Mouse (Mus musculus) bone marrow, adult 2 months (tissue): Measurements from ENCODE around the gene Tmpo. TPM values are rescaled to one million over a fixed set of nuclear protein-coding genes. Genes with fewer than 3 reads are reported as not detected.

Experiments used
- H3K27ac ChIP-seq: fragments of 200-500 bp; 2 replicates; pipeline ENCODE4 v1.5.1; 2012; ENCODE audit warnings: low read depth, mild to moderate bottlenecking, control low read depth, inconsistent platforms, low read length; ENCODE audit not compliant: control insufficient read depth, poor library complexity, insufficient read depth
- H3K4me1 ChIP-seq: fragments of 200-500 bp; 2 replicates; pipeline ENCODE4 v1.6.1; 2011; ENCODE audit warnings: low read length; ENCODE audit not compliant: control insufficient read depth, insufficient read depth
- H3K4me3 ChIP-seq: fragments of 200-500 bp; replicated peaks from 2 replicates; pipeline ENCODE3; 2011; ENCODE audit warnings: mild to moderate bottlenecking, low read depth, low read length, control low read depth; ENCODE audit not compliant: control insufficient read depth
- CTCF ChIP-seq: fragments of 200-500 bp; IDR thresholded peaks from 2 replicates; pipeline ENCODE4 v1.5.1; 2011; ENCODE audit warnings: low read length, control low read depth; ENCODE audit not compliant: control insufficient read depth, insufficient read depth
- POLR2A ChIP-seq: fragments of 200-500 bp; IDR thresholded peaks from 2 replicates; pipeline ENCODE4 v1.6.1; 2011; ENCODE audit warnings: low read depth, mild to moderate bottlenecking, control low read depth, low read length, borderline replicate concordance; ENCODE audit not compliant: control insufficient read depth
- WGBS: fragments of 180-500 bp; shearing (Covaris S2); methylation state at CpG from one replicate; pipeline ENCODE4 v1.1.7; 2018; 5-methylcytosine and 5-hydroxymethylcytosine counted together
- polyA plus RNA-seq: library from polyadenylated mRNA; stranded (reverse); fragments of >200 nt; gene quantifications from 2 replicates; pipeline ENCODE4 v1.2.4, GENCODE M21; 2011; ENCODE audit warnings: low replicate concordance; ENCODE audit not compliant: missing spikeins, insufficient read depth, insufficient read length

Tmpo gene
- polyA plus RNA-seq, 1 experiment = 212 TPM

DNA sequence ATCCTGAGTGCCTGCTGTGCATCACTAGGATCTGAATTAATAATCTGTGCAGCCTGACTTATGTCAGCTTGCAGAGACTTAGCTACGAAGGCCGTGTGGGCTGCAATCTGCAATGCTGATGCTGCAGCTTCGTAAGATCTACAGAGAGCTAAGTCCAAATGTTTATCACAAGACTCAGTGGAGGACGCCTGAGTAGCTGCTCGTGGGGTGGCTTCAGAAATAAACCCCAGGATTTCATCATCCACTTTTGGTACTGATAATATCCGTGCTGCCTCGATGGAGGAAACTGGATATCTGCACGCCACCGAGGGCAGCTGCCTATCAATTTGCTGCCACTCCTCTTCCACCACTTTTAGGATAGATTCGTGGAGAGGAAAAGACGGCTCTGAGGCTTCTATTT lies 19.0 kb downstream of the Tmpo start:
- WGBS = 48% methylated on average over 11 of the region's 11 CpGs
- Histone ChIP-seq H3K27ac (no peak overlapping the region), H3K4me3 (no peak overlapping the region), H3K4me1 (no peaks in the 10 kb centered on the region)
- TF ChIP-seq POLR2A (no peak), CTCF (no peak)

DNA sequence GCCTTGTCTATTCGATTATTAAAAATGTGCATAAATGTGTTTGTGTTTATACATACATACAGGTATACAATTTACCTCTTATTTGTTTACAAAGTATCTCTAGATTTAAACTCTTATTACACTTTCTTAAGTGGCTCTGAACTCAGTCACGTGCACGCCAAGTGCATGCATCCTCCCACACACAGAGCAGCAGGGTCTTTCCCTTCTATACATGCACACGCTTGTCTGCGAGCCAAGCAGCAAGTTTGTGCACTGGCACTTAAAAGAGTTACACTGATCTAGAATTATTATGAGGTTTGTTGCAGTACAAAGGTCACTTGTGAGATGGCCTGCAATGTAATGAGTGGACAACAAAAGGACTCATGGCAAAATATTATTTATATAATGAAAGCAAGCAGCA lies 20.1 kb downstream of the Tmpo start:
- Histone ChIP-seq H3K4me3 (no peak overlapping the region), H3K4me1 (no peaks in the 10 kb centered on the region), H3K27ac (no peak overlapping the region)
- WGBS = 94% methylated on average over 5 of the region's 5 CpGs
- TF ChIP-seq CTCF = no peak
- no peak for TF ChIP-seq POLR2A

DNA sequence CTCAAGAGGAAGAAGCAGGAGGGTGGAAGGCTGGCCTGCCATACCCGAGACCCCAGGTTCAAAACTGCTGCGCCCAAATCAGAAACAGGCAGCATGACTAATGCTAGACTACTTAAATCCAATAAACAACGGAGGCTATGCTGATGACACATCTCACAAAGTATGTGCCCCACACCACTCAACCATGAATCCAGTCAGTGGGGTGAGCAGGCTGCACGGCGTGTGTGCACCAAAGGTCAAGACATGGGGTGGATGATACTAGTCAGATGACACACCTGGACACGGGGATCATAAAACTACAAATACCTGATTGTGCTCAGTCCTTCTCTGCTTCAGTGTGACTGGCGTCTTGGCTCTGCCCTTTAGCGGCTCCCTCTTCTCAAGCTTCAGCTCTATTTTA lies 22.7 kb downstream of the Tmpo start:
- H3K4me1 ChIP-seq = no peaks in the 10 kb centered on the region
- TF ChIP-seq POLR2A (no peak), CTCF (no peak)
- H3K4me3 ChIP-seq = no peak overlapping the region
- H3K27ac ChIP-seq = no peak overlapping the region
- 92% methylated on average over 8 of the region's 8 CpGs for WGBS

DNA sequence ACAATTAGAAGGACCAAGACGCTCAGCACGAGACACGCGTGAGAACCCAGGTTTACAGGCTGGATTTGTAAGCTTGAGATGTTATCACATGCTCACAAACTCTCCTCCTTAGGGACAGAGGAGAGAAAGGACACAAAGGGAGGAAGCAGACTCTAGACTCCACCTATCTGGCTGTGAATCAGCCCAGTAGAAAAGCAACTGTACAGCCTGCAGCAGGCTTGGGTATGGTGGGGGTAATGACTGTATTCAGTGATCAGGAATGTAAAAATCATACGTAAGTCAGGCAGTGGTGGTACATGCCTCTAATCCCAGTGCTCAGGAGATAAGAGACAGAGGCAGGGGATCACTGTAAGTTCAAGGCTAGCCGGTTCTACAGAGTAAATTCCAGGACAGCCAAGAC lies 24.8 kb downstream of the Tmpo start:
- 91% methylated on average over 6 of the region's 6 CpGs for WGBS
- Histone ChIP-seq H3K27ac (no peak overlapping the region), H3K4me1 (no peaks in the 10 kb centered on the region), H3K4me3 (no peak overlapping the region)
- TF ChIP-seq CTCF (no peak), POLR2A (no peak)

DNA sequence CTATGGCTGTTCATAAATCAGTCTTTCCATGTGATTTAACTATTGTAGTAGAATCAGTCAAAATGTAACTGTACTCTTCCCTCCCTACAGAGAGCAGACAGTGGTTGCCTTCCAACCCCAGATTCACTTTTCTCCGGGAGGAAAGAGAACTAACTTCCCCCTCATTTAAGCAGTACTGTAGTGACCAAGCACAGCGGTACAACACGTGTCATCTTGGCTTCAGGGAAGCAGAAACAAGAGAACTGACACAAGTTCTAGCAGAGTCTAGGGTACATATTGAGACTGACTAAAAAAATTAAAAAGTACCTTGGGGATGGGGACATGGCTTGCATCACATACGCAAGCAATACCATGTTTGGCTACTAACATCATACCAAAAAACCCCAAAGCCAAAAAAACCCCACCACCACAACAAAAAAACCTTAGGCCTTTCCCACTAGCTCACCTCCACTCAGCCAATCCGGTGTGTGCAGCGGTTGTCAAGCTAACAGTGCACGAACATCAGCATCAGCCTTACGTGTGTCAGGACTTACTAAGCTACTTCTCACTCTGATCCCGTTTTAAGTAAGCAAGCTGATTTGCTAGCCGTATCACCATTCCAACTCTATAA lies 27.1 kb downstream of the Tmpo start:
- H3K4me1 ChIP-seq = no peaks in the 10 kb centered on the region
- no peak overlapping the region for H3K4me3 ChIP-seq
- TF ChIP-seq CTCF (no peak), POLR2A (no peak)
- 87% methylated on average over 10 of the region's 10 CpGs for WGBS
- no peak overlapping the region for H3K27ac ChIP-seq

DNA sequence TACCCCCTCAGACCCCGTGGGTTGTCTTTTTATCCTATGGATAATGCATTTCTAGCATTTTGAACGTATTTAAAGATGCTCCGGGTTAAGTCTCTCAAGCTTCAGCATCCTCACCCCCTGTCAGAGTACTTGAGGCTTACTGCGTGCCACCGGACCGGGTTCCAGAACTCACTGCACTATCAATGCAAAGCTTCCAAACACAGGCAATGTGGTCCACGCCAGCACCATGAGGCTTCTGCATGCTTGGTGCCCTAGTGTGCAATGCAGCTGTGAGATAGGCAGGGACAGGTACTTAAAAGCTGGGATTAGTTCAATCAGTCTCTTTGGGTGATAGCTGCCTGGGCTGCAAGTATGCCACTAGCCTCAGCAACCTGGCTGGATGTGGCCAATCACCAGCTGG lies 35.7 kb downstream of the Tmpo start:
- TF ChIP-seq CTCF (no peak), POLR2A (no peak)
- Histone ChIP-seq H3K27ac (0 out of 2 replicates have a peak overlapping the region, but pooled peaks have one; percentile 10), H3K4me1 (no peaks in the 10 kb centered on the region; the same call in 1 of the 2 replicates), H3K4me3 (no peak overlapping the region)
- WGBS = 94% methylated on average over 7 of the region's 7 CpGs

DNA sequence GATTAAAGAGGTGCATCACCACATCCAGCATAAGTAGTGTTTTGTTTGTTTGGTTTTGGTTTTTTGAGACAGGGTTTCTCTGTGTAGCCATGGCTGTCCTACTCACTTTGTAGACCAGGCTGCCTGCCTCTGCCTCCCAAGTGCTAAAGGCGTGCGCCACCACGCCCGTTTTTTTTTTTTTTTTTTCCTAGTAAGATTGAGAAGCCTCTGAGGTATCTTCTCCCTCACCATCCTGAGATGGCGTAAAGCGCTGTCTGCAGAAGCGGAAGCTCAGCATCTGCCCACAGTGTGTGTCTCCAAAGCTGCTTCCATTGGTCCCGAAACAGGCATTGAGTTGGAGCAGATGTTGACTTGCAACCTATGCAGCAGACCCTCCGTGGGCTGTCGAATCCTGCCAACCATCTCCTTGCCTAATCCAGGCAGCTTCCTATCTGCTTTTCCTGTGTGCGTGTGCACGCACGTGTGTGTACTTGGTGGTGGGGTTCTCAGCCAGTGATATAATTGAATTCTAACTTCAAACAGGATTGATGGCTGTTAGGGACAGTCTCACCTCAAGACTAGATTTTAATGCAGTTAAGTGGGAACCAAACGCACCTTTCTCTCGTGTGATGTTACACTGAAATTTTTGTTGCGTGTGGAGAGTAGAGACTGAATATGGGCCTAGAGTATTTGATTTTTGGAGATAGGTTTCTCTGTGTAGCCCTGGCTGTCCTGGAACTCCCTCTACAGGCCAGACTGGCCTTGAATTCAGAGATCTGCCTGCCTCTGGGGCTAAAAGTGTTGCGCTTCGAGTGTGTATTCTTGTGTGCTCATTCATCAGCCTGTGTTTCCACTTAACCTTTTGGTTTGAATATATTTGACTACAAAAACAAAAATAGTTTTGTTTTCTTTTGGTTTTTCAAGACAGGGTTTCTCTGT lies 37.5 kb downstream of the Tmpo start:
- no peak overlapping the region for H3K27ac ChIP-seq
- WGBS = 53% methylated on average over 18 of the region's 18 CpGs
- H3K4me1 ChIP-seq = no peaks in the 10 kb centered on the region; the same call in 1 of the 2 replicates
- H3K4me3 ChIP-seq = no peak overlapping the region
- TF ChIP-seq POLR2A = no peak
- no peak for TF ChIP-seq CTCF

DNA sequence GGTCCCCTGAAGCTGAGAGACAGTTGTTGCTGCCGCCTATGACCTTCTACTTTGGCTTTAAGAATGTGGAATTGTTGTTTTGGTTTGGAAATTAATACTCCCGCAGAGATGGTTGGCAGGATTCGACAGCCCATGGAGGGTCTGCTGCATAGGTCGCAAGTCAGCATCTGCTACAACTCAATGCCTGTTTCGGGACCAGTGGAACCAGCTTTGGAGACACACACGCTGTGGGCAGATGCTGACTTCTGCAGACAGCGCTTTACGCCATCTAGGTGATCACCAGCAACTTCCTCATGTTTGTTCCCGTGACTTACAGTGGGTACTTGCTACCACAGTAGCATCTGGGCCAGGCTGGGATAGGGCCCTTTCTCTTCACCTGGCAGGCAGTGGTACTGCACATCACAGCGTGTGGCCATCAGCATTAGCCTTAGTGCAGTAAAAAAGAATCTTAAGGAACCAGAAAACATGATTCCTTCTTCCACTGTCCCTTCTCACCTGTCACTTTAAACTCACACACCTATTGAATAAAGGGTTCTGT lies 38.4 kb downstream of the Tmpo start:
- H3K27ac ChIP-seq = no peak overlapping the region
- no peaks in the 10 kb centered on the region; the same call in 1 of the 2 replicates for H3K4me1 ChIP-seq
- TF ChIP-seq POLR2A = no peak
- no peak for TF ChIP-seq CTCF
- no peak overlapping the region for H3K4me3 ChIP-seq
- 54% methylated on average over 10 of the region's 10 CpGs for WGBS
